Mouse (Mus musculus) right cerebral cortex, postnatal 14 days (tissue): Measurements from ENCODE around the gene Gan.

Experiments used
- DNase-seq: peaks from one replicate; pipeline ENCODE4 v3.0.0; 2022

The Gan gene

DNA sequence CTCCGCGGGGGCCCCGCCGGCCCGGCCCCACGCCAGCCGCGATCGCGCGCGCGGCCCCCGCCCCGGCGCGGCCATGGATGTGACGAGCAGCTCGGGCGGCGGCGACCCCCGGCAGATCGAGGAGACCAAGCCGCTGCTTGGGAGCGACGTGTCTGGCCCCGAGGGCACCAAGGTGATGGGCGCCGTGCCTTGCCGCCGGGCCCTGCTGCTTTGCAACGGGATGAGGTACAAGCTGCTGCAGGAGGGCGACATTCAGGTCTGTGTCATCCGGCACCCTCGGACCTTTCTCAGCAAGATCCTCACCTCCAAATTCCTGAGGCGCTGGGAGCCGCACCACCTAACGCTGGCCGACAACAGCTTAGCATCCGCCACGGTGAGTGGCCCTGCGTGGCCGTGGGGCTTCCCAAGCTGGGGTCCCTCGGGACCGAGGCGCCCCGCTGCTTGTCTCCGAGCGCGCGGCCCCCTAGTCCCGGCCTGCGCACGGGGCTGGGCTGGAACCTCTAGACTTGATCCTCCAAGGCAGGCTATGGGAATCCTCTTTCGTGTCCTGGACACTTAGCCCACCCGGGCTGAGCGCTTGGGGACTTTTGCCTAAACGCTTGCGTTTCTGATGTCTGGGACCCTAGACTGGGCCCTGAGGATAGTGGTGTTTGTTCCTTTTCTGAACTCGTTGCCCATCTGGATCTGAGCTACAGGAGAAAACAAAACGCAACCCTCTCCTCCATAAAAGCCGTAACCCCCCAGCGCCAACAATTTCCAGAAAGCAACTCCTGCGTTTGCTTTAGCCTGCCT lies 99.3 kb downstream of the Gan start, which contains the start of gene Cmip:
Gene Cmip, plus strand, starts transcription at position 36 of the 792 bp plus-strand sequence.
- peak; percentile 62 for DNase-seq

DNA sequence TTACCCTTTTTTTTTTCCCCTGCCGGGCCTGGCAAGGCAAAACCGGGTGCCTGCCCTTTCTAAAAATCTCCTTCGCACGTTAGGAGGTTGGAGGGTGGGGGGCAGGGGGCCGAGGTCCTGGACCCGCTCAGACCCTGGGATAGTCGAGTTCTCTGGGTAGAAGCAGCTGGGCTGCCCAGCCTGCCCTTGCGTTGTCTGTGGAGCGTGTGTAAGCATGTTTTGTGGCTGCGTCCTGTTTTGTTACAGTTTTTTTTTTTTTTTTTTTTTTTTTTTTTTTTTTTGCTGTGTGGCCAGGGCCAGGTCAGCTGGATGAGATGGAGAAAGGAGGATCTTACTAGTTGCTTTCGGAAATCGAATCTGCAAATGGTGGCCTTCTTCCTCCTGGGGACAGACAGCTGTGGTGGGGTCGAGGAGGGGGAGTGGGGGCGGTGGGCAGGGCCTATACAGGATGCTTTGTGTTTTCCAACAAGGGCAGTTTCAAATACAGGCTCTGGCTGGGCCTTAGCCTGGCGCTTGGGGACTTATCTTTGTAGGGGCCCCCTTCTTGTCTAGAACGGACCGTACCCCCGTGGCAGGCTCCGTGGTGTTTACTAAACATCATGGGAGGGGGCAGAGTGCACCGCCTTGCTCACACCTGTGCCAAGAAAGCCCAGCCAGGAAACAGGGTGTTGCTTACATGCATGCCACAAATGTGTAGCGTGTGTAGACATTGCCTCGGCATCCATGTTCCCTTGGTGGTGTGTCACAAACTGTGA lies 100.1 kb downstream of the Gan start:
- DNase-seq, result no peak

DNA sequence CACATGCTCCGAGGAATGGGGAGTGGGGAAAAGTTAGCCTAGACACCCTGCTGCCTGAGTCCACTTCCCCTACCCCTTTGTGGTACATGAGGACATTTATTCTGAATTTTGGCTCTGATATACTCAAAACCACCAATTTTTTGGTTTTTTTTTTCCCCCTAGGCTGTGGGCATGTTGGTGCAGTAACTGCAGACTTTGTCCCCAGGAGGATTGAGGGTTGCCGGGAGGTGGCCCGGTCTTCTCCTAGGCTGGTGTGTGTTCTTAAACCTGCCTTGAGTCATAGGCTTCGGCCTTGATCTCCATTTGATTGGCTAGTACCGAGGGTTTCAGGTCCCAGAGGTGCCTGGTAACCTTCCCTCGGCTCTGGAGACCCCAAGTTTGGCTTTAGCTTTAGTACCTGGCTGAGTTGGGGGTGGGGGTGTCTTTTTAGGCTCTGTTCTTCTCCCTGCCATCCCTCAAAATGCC lies 100.7 kb downstream of the Gan start:
- DNase-seq, result no peak

DNA sequence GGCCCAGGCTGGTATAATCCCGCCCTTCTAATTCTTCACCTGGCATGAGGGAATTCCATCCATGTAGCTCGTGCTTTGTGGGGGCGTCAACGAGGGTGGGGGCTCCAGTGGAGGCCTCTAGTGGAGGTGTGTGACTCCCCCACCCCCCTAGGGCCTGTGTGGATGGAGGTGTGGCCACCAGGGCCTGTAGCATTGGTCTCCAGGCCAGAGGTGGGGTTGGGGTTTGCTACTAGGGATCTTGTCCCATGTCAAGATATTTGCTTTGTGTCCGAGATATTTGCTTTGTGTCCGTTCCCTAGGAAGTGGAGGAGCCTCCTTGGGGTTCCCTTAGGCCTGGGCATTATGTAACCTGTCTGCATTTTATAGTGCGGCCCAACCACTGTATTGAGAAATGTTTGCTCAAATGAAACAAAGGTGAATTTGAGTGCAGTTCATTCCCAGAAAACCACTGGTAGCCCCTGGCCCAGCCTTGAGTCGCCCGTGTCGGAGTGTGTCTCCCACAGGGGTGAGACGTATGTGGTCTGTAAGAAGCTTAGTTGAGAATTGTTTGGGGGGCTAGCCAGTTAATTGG lies 101.6 kb downstream of the Gan start:
- DNase-seq, result no peak

DNA sequence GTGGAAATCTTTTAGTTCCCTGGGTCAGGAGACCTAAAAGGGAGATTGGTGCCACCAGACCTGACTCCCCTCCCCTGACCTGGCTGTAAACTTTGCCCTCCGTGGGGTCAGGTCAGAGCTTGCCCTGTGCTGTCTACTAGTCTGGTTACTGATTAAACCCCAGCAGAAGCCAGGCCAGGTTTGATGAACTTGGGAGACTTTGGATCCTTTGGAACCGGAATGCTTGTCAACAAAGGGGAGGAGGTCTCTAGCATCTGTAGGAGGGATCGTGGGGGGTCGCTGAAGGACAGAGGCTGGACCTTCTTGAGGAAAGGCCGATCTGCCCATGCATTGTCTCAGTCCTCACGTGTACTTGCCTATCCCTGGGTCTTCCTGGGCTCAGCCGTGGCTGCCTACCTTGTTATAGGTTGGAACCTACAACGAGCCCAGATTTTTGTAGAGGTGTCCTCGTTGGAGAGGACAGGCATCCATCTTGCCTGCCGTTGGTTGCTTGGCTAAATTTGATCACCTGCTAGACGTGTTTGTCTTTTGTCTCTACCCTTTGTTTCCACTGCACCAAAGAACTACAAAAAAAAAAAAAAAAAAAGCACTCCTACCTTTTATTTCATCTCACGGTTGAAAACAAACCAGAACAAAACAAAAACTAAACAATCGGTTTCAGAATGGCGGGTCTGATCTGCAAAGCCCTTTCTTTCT lies 102.4 kb downstream of the Gan start:
- DNase-seq, result no peak

DNA sequence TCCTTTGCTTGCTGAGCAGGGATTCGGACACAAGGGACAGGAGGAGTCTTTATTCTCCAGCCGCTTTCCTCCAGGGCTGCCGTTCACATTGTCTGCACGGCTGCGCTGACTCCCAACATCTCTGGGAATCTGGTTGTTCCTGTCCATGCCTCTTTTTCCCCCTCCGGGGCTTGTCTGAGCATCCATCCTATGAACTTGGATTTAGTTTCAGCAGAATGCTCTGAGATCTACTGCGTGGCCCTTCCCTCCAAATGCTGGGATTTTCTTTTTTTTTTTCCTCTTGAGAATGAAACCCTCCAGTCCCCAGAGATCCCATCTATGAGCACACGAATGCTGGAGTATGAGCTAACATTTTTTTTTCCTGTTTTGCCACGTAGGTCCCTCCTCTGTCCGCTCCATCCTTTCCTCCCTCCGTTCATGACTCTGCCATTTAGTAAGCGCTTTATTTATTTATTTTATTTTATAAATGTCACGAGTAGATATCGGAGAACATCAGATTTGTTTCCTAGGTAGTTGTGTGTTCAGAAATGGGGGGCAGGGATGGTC lies 103.1 kb downstream of the Gan start:
- no peak for DNase-seq

DNA sequence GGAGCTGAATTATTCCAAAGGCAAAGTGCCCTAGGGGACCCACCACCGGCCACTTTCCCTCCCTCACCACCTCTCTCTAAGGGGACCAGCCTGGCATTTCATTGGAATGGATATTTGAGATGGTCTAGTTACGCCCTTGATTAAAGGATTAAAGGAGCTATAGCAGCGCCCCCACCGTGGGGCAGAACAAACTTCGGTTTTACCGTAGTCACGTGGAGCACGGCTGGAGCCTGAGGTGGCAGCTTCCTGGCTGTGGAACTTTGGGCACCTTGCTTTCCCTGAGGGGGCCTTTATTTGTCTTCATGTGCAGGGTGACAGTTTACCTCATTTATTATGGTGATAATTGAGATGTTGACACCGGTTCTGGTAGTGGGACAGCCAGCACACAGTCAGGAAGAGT lies 103.8 kb downstream of the Gan start:
- DNase-seq, result no peak

DNA sequence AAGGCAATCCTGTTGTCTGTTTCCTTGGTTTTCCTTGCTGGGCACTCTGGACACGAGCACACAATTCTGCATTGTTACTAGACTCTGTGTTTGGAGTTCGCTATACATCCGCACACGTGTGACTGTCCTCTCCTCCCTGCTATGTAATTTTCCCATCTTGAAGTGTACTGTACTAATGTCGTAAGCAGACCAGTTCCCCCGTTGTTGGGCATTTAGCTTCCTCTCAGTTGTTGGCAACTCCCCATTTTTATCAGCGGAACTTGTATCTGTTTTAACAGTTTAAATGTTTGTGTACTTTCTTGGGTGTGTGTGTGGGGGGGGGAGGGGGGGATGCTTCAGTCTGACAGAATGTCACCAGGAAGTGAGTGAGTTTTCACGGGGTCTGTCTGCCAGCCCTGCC lies 104.8 kb downstream of the Gan start:
- no peak for DNase-seq

DNA sequence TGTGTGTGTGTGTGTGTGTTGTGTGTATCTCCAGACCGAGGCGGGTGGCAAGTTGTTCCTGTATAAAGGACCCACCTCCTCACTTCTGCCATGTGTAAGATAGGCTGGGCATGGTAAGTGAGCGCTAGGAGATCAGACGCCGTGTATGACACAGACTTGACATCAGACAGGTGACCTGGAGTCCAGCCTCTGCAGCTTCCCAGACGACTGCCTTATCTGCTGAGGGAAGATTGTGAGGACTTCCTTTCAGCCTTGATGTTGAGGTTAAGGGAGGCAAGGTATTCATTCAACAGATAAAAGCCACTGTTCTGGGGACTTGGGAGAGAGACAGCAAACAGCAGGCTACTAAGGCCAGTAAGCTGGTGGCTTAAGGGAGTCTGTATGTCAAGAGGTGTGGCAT lies 105.5 kb downstream of the Gan start:
- no peak for DNase-seq

DNA sequence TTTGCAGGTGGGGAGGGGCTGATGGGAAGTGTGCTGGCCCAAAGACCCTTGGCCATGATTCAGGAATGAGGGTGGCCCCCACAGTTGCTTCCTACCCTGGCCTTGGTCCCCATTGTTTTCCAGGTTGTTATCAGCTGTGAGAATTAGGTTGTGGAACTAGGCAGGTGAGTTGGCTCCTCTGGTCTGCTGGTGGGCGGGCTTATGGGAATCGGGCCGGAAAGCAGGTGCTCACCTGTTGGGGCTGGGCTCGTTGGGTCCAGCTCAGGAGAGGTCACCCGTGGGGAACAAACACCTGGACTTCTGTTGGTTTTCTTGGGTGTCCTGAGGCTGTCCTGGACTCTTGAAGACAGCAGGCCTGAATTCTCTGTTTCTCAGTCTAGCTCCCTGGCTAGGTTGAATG lies 107.1 kb downstream of the Gan start:
- no peak for DNase-seq
